Mouse (Mus musculus) cerebellum, adult 2 months (tissue): Measurements from ENCODE around the gene Cdc5l.

ENCODE experiments used
- CTCF ChIP-seq: fragments of 200-500 bp; IDR thresholded peaks from 2 replicates; pipeline ENCODE4 v1.5.1; 2011; ENCODE audit warnings: low read depth, mild to moderate bottlenecking, control low read depth, low read length, moderate library complexity, borderline replicate concordance; ENCODE audit not compliant: insufficient read depth
- POLR2A ChIP-seq: fragments of 200-500 bp; IDR thresholded peaks from 2 replicates; pipeline ENCODE4 v1.6.1; 2011; ENCODE audit warnings: low read length, control low read depth, borderline replicate concordance; ENCODE audit not compliant: insufficient read depth

DNA sequence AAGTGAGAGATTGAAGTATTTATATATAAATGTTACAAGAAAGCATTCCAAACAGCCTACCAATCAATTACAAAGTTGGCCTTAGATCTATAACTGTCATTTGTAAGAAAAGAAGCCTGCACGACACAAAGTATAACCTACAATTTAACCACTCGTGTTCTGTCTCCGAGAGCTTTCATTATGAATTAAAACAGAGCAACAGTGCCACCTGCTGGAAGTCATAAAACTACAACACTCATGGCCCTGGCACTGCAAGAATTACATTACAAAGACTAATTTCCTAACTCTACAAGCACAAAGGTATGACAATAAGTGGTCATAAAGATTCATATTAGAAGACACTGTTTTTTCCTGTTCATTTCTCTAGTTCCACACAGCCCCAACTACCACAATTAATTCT is 30.3 kb downstream of the Cdc5l start:
- TF ChIP-seq CTCF (no peak; the same call in 1 of the 2 replicates), POLR2A (no peak)
